Mouse (Mus musculus): Measurements from ENCODE around the gene Gm8922.
"Not testable (repeated sequence)": the region's sequence is repeated elsewhere in the genome, so short reads cannot be mapped to it uniquely, and the experiment has no call there.

Gm8922 gene

GRCm38 (mm10) chr5:11681659-11682058 is at the start of gene Gm8922:
Gene Gm8922, plus strand, starts transcription at chr5:11681959.
- H3K27me3 ChIP-seq (ENCODE audit: insufficient read depth, low read length); H3K4me1 ChIP-seq (replicated peaks; ENCODE audit: low read depth, low read length); H3K9me3 ChIP-seq (ENCODE audit: low read length); H3K36me3 ChIP-seq (ENCODE audit: insufficient read depth, low read length); H3K4me3 ChIP-seq (replicated peaks; ENCODE audit: low read length): not testable (repeated sequence)

Data from E14TG2a.4 (cell line).